Mouse (Mus musculus): ENCODE data around the gene Zfp101.

Zfp101 gene

GRCm38 (mm10) chr17:33394182-33395034, at the start of gene Zfp101:
Zfp101 (minus strand) TSS chr17:33394641.
- DNase-seq (ENCODE audit: low spot score): peak; percentile 79

- DNase-seq (ENCODE audit: low spot score): no peak
These were observed 46.7 kb upstream of the Zfp101 start for GRCm38 (mm10) chr17:33441159-33441558.

DNA sequence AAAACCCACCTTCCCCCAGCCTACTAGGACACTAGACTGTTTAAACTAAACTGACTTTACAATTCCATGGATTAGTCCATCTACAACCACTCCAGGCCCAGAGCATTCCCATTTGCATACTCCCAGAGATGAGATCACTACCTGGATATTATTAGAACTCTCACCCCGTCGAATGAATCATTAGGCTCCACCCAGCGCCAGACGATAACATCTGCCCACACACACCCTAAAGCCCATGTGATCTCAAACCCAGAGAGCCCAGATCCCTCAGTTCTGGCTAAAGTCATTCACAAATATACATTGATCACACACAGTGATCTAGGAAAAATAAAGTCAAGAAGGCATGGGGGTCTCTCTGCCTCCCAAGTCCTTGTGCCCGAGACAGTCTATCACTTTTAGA, 45.5 kb upstream of the Zfp101 start:
- no peak for DNase-seq (ENCODE audit: low spot score)

DNA sequence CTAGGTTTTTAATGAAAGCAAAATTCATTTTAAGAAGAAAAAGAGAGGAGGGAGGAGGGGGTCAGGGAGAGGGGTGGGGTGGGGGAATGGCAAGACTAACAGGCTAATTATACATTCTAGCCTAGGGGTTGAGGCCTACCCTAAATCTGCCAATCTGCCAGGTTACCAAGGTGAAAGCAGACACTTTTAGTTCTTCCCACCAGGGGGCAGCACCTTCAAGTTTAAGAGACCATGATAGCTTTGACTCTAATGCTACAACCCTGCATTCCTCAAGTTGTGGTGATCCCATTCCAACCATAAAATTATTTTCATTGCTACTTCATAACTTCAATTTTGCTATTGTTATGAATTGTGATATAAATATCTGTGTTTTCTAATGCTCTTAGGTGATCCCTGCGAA, 44.7 kb upstream of the Zfp101 start:
- peak; percentile 59 for DNase-seq (ENCODE audit: low spot score)

DNA sequence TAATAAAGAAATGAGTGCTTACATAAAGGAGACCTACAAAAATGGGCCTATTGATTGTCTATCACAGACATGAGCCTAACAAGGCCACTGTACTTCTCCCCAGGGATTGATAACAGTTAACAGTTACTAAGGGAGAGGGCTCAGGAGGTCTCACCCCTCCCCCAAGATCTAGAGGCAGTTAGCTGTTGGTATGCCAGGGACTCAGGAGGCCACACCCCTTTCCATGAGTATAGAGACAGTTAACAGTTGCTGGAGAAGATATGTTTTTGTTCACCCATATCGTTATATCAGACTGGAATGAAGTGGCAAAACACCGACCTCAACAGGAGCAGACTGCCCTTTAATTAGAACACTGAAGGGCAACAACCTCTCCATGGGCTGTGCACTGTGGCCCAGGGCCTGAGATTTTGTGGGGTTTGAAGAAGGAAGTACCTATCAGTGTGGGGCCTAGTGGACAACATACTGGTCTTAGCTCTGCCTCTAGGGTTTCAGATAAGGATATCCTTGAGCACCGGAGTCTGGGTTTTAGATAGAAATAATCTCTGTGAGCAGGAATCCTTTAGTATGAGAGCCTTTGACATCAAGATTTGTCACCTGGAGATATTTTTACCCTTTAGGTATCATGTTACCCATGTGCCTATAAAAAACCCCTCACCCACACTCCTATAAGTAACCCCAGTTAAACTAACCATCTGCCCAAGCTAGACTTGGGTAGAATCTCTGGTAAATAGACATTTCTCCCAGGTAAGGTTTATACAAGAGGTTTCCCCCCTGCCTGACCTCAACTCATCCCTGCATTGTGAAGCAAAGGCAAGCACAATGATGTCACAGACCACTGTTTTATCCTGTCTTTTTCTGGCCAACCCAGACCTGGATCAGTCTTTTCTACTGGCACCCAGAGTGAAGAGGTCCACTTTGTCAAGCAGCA, 37.8 kb upstream of the Zfp101 start, which contains the start of gene Actl9:
Actl9 (plus strand) TSS at position 878 of the 928 bp plus-strand sequence.
- no peak for DNase-seq (ENCODE audit: low spot score)

DNA sequence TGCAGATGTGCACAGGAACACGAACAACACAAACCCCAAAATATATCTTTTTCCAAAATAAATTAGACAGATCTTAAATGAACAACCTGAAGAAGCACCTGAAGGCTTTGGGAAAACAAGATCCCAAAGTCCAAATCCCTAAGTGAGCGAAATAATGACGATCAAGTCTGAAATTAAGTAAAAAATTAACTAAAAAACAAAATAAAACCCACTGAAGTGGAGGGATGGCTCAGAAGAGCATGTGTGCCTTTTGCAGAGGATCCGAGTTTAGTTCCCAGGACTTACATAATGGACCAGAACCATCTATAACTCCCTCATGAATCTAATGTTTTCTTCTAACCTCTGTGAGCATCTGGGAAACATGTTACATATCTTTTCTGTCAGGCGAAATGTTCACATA, 2.2 kb downstream of the Zfp101 start:
- no peak for DNase-seq (ENCODE audit: low spot score)

- DNase-seq (ENCODE audit: low spot score): no peak
These were observed 8.7 kb downstream of the Zfp101 start for GRCm38 (mm10) chr17:33385705-33386104.

GRCm38 (mm10) chr17:33372795-33373194, 21.6 kb downstream of the Zfp101 start:
- no peak for DNase-seq (ENCODE audit: low spot score)

DNA sequence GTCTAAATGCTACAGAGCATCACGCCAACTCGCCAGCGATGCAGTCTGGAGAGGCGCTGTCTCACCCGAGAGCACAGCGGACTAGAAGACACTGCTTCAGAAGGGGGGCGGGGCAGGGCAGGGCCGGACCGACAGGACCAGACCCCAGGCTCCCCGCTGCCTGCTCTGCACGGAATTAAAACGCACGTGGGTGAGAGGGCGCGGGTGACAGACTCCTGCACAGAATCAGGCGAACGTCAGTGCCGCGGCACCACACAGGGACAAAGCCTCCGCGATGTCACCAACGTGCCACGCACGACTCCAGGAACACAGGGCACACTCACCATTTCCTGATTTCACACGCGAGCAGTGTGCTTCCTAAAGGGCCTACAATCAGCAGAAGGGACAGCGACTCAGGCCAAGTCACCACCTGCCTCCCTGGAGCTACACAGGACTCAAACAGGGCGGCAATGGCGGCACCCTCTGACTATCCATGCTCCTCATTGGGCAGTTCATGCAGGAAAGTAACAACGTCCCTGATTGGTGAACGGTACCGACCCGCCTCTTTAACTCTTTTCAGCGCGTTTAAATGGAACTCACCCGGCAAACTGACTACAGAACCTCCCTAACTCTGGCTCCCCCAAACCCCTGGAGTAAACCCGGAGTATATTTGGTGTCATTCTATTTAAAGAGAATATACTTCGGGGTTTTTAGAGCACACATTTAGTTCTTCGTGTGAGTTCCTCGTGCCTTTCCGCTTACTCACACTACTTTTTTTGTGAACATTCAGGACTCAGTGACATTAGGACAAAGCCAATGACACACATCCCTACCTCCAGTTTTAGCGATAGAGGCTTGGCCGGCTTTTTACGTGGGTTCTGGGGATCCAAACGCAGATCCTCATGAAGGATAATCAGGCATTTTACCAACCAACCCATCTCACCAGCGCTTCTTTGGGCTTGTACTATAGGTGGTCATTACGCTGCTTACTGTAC, 35.7 kb downstream of the Zfp101 start, which contains the start of gene Zfp81:
Zfp81 (minus strand) TSS at position 468 of the 974 bp plus-strand sequence.
- DNase-seq (ENCODE audit: low spot score): peak; percentile 84

DNA sequence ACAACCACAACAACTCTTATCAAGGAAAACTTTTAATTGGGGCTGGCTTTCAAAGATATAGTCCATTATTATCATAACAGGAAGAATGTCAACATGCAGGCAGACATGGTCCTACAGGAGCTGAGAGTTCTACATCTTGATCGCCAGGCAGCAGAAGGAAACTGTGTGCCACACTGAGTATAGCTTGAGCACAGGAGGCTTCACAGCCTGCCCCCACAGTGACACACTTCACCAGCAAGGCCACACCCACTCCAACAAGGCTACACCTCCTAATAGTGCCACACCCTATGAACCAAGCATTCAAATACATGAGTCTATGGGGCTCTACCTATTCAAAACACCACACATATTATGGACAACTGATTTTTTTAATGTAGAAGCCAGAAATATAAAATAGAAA, 41.5 kb downstream of the Zfp101 start:
- no peak for DNase-seq (ENCODE audit: low spot score)
